Mouse (Mus musculus): ENCODE data around the gene Zfp867.
A peak's percentile ranks its signal among the peaks of the same experiment; 100 is the strongest.

DNA sequence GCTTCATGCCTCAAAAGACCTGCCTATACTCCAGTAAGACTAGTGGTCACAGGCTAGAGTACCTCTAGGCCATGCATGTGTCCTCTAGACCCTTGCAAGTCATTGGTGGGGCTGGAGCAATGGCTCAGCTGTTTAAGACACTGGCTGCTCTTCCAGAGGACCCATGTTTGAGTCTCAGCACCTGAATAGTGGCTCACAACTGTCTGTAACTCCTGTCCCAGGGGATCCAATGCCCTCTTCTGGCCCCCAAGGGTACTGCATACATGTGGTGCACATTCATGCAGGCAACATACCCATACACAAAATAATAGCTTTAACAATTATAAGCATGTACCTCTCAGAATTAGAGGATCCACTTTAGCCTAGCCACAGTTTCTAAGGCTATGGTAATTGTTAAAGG is 29.2 kb downstream of the Zfp867 start:
- TF ChIP-seq CTCF (IDR thresholded peaks at IDR 0.05; ENCODE audit: low read depth) (peak; percentile 30), EP300 (IDR thresholded peaks at IDR 0.05; ENCODE audit: low read depth) (no peak)

Data from liver, postnatal 0 days (tissue).